Mouse (Mus musculus) liver, embryonic 14.5 days (tissue): ENCODE data around the gene Nfatc2.

Source experiments
- CTCF ChIP-seq: IDR thresholded peaks from 2 replicates; pipeline ENCODE4 v1.5.1; 2016; ENCODE audit warnings: antibody characterized with exemption, low read depth, control low read depth
- EP300 ChIP-seq: IDR thresholded peaks from 2 replicates; pipeline ENCODE4 v1.6.1; 2016; ENCODE audit warnings: antibody characterized with exemption, low read depth

GRCm38 (mm10) chr2:168526547-168527429 is 74.7 kb downstream of the Nfatc2 start:
- no peak for TF ChIP-seq CTCF
- no peak for TF ChIP-seq EP300
